Mouse (Mus musculus) activated CD4-positive, CD25-positive, alpha-beta regulatory T cell, adult 4 months (primary cell): ENCODE data around the gene Hspb8. TPM values are rescaled to one million over a fixed set of nuclear protein-coding genes. Genes with fewer than 3 reads are reported as not detected.
"Not testable (repeated sequence)": the region's sequence is repeated elsewhere in the genome, so short reads cannot be mapped to it uniquely, and the experiment has no call there.

Experiments used
- ATAC-seq: one replicate; pipeline ENCODE4 v1.8.0; 2017
- polyA plus RNA-seq, 2 experiments: library from polyadenylated mRNA; unstranded; fragments of 100-300 nt; shearing (Covaris generic); gene quantifications; one replicate each; pipeline ENCODE4 v1.2.1; 2017

Gene Hspb8
- polyA plus RNA-seq, 2 experiments from 2014 or later, result not detected

DNA sequence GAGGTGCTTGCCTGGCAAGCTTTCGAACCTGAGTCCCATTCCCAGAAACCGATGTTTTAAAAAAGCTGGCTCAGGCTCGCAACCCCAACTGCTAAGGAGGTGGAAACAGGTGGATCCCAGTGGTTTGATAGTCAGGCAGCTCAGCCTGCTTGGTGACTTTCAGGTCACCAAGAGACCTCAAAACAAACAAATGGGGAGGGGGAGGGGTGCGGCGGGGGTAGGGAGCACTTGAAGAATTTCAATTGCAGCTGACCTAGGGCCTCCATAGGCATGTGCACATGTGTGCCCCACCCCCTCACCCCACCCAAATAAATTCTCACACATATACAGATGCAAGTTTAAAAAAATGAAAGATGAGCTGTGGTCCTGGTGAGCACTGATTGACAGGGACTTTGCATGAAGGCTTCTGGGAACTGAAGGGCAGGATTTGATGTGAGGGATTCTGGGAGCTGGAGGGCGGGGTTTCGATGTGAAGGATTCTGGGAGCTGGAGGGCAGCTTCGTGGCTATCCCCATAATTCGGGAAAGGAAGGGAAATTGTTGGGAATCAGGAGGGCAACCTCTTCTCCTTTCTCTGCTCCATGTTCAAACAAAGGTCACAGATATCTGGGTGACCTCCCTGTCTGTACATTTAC lies 35.2 kb downstream of the Hspb8 start:
- no peak for ATAC-seq

DNA sequence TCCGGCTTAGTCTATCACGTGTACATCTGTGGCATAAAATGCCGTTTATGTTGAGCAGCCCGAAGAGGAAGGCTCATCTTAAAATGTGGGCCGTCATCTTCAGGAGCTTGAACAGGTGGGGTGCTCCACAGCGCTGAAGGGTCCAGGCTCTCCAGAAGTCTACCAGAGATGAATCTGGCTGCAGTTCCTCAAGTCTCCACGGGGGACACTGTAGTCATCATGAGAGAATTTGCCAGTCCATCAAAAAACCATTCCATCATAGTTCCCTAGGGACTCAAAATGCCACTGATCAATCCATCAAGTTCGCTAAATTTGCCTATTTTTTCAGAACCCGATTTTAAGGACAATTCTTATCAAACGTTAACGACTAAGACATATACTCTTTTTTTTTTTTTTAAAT lies 36.6 kb downstream of the Hspb8 start:
- ATAC-seq, result no peak

DNA sequence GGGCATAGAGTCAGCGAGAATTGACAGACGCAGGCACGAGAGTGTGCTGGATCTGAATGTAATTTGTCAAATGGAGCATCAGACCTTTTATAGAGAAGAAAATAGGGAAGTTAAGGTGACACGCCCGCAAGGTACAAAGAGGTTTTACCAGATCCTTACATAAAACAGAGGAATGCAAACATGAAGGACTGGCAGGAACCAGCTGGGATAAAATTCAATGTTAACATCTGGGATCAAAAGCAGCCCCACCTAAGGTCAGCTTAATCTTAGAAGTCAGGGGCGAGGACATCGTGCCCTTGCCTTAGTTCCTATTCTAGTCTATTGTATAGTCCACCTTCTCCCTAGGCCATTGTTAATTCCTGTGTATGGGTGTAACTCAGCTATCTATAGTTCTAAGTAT lies 40.0 kb downstream of the Hspb8 start:
- ATAC-seq, result not testable (repeated sequence)

DNA sequence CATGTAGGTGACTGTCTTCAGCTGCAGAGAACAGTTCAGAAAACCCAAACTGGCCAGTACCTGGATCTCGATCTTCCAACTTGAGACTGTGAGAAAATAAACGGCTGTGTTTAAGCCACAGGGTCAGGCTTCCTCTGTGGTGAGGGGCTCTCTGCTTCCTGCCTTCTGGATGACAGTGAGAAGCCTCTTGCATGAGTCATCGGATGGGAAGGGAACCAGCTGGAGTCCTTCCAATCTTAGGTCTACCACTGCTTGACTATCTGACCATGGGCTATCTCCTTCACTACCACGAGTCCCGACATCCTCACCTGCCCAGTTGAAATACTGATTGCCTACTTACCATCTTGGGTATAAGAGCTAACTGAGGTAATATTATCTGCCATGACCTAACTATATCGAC lies 40.9 kb downstream of the Hspb8 start:
- ATAC-seq, result no peak

DNA sequence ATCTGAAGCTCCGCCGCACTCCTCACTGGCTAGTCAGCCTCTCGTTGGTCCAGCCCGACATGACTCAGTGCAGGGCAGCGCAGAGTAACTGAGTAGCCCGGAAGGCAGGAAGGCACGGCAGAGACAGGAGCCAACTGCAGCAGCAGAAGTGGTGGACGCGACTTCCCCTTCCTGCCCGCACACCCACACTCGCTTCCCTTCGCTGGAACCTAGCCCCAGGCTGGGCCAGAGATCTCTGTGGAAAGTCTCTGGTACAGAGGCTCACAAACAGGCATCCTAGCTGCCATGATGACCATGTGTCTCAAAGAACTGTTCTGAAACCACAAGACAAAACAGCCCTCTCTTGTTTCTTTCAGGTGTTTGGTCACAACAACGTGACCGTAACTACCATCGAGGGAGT lies 41.4 kb downstream of the Hspb8 start:
- no peak for ATAC-seq

DNA sequence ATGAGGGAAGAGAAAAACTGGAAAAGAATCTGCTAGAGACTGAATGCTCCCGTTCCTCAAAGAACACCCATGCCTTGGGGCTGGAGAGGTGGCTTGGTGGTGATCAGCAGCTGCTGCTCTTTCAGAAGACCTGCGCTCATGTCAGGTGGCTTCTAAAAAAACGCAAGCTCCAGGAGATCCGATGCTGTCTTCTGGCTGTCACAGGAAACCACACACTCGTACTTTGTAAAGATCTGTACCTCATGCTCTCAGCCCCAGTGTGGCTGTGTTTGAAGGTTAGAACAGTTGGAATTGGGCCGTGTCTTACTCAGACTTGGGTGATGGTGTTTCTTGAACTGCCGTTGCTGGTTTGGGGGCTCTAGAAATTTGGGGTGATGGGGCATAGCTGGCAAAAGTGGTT lies 42.3 kb downstream of the Hspb8 start:
- ATAC-seq, result no peak

DNA sequence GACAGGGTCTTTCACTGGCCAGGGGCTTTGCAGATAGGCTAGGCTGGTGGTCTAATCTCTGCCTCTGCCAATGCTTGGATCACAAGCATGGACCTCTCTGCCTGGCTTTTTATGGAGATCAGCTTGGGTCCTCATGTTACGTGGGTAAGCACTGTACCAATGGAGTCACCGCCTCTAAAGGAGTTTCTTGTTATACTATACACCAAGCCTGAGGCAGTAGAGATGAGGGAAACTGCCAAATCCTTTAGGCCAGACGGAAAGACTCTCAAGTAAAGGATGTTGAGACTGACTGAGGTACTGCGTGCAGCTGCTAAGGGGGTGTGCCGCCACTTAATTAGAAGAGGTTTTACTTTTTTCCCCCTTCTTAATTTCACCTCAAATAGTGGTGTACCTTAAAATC lies 43.8 kb downstream of the Hspb8 start:
- ATAC-seq, result no peak

DNA sequence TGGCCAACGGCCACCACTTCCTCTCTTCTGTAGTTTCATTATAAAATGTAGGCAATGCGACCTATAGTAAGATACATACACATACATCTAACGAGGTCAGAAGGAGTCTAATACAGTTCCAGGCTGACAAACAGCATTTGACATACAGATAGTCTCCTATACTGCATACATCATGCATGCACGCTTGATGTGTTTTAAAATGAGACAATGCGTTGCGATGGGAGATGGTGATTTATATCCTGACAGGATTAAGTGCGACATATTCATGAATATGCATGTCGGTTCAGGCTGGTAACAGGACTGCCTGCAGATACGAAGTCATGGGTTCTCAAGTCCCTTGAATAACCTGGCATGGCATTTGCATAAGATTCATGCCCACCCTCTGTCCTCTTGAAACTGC lies 54.7 kb downstream of the Hspb8 start:
- ATAC-seq, result no peak

DNA sequence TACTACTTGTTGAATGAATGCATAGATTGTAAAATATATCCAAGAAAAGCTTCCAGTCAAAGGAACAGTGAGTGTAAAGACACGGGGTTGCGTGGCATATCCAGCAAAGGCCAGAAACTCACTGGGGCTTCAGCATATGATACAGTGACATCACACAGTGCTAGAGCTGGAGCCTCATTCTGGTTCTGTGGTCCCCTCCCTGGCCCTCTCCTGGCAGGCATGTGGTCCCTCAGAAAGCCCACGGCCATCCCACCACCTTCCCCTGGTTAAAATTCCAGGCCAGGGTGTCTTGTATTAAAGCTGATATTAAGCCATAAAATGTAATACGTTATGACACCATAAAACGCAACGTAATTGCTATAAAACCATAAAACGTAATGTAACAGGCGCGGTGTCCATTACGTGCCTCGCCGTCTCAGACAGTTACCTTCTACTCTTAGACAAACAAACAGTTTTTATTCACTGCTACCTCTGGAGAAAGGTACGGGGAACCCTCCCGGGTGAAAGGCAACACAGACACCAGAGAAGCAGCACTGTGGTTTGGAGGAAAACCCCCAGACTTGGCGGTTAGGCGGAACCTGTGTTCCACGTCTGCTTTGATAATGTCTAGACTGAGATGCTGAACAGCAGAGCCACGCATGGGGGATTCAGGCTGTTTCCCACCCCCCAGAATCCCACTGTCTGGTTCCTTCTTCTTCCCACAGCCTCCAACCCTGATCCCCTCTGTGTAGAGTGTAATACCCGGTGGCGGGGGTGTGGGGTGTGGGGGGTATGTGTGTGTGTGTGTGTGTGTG lies 55.6 kb downstream of the Hspb8 start:
- no peak for ATAC-seq

DNA sequence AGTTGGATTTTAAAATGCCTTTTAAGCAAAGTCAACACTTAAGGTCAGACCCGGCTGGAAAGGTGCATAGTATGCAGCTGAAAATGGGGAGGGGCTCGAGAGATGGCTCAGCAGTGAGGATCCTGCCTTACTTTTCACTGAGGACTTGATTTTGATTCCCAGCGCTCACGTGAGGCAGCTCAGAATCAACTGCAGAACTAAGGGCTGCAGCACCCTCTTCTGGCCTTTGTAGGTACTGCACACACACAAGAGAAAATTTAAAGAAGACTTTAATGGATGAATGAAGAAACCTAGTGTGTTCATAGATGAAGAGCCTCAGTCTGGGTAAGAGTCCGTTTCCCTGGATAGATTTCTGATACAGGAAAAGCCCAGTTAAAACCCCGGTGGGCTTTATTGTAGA lies 61.3 kb downstream of the Hspb8 start:
- no peak for ATAC-seq

DNA sequence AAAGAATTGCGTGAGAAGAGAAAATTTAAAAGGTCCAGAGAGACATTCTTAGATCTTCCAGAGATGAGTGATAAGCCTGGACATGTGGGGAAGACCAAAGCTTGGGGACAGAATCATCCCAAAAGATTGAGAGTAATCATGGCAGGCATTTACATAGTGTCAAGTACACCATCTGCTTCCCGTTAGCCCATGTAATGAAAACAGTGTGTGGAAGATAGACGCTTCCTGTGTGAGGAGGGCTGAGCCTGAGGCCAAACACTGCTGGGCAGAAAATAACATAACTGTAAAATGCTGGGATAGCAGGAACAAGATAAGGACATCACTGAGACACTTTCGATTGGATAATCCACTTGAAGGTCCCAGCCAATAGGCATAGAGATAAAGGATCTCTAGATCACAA lies 61.9 kb downstream of the Hspb8 start:
- no peak for ATAC-seq

Other genes starting within 250 kb of the Hspb8 start
- not detected for gene Ccdc60, start 133.9 kb downstream of the Hspb8 start, polyA plus RNA-seq
- not detected for gene Srrm4, start 169.0 kb upstream of the Hspb8 start, polyA plus RNA-seq